Mouse (Mus musculus): ENCODE measurements around the gene Rara.

- TF ChIP-seq CTCF (IDR thresholded peaks at IDR 0.05; ENCODE audit: extremely low read depth, insufficient read depth, insufficient read length, insufficient replicate concordance), result no peak
- no peak for TF ChIP-seq POLR2A (IDR thresholded peaks at IDR 0.05; ENCODE audit: low read depth, low read length)
These were observed 17.2 kb upstream of the Rara start for GRCm38 (mm10) chr11:98910415-98910814.

Measured in spleen, adult 2 months (tissue).